Mouse (Mus musculus) ES-Bruce4 (cell line): ENCODE data around the gene Rph3a. TPM values are rescaled to one million over a fixed set of nuclear protein-coding genes. Genes with fewer than 3 reads are reported as not detected.

Experiments
- H3K27ac ChIP-seq: 2 replicates; pipeline ENCODE4 v1.5.1; 2012; ENCODE audit warnings: low read length, inconsistent platforms; ENCODE audit not compliant: insufficient read depth
- H3K27me3 ChIP-seq: 2 replicates; pipeline ENCODE4 v1.6.1; 2012; ENCODE audit warnings: mild to moderate bottlenecking, low read length, inconsistent platforms; ENCODE audit not compliant: control insufficient read depth, poor library complexity, insufficient read depth, severe bottlenecking
- H3K36me3 ChIP-seq: 2 replicates; pipeline ENCODE4 v1.6.1; 2012; ENCODE audit warnings: inconsistent platforms, mild to moderate bottlenecking, low read length, moderate library complexity; ENCODE audit not compliant: control insufficient read depth, poor library complexity, insufficient read depth, severe bottlenecking
- H3K4me1 ChIP-seq: one replicate; pipeline ENCODE4 v1.8.1; 2011; ENCODE audit warnings: low read length; ENCODE audit not compliant: control insufficient read depth, insufficient read depth
- H3K4me3 ChIP-seq: 2 replicates; pipeline ENCODE4 v1.5.1; 2011; ENCODE audit warnings: low read depth, mild to moderate bottlenecking, low read length
- H3K9ac ChIP-seq: 2 replicates; pipeline ENCODE4 v1.6.1; 2012; ENCODE audit warnings: low read depth, mild to moderate bottlenecking, inconsistent platforms; ENCODE audit not compliant: poor library complexity, severe bottlenecking
- H3K9me3 ChIP-seq: replicated peaks from 2 replicates; pipeline ENCODE4 v1.6.1; 2012; ENCODE audit warnings: mild to moderate bottlenecking, low read length, inconsistent platforms; ENCODE audit not compliant: control insufficient read depth, poor library complexity, insufficient read depth, severe bottlenecking
- CTCF ChIP-seq: IDR thresholded peaks from one replicate; pipeline ENCODE4 v1.8.1; 2011; ENCODE audit warnings: low read depth, low read length
- EP300 ChIP-seq: IDR thresholded peaks from 2 replicates; pipeline ENCODE4 v1.6.1; 2011; ENCODE audit warnings: low read depth, low read length; ENCODE audit not compliant: insufficient read depth
- POLR2A ChIP-seq: IDR thresholded peaks from one replicate; pipeline ENCODE4 v1.8.1; 2011; ENCODE audit warnings: low read length; ENCODE audit not compliant: insufficient read depth
- polyA plus RNA-seq: library from polyadenylated mRNA; stranded (reverse); fragments of >200 nt; gene quantifications from 2 replicates; pipeline ENCODE4 v1.2.4, GENCODE M21; 2011; ENCODE audit warnings: low read depth; ENCODE audit not compliant: missing spikeins, insufficient read depth, insufficient read length

The Rph3a gene
- polyA plus RNA-seq, 1 experiment: not detected

DNA sequence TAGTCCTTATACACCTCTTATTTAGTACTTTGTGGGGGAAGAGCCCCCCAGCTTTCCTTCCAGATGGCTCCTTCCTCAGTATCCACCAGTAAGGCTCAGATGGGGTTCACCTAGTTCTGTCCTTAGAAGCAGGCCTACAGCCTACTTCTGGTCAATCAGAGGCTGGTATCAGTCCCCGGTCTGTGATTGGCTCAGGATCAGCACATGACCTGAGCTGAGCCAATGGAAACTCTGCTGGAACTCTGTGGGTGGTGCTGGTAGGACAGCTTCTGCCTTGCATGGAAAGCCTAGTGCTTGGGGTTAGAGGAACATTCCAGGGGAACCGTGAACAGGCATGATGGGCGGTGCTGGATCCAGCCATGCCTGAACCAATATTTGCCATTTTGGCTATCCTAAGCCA lies 21.5 kb downstream of the Rph3a start:
- H3K36me3 ChIP-seq: no peaks in the 10 kb centered on the region
- H3K9me3 ChIP-seq: no peaks in the 10 kb centered on the region
- H3K9ac ChIP-seq: no peak overlapping the region
- TF ChIP-seq EP300: no peak
- TF ChIP-seq CTCF: no peak
- no peak for TF ChIP-seq POLR2A
- H3K27ac ChIP-seq: no peak overlapping the region
- H3K4me3 ChIP-seq: no peak overlapping the region
- H3K27me3 ChIP-seq: no peaks in the 10 kb centered on the region
- H3K4me1 ChIP-seq: no peaks in the 10 kb centered on the region

DNA sequence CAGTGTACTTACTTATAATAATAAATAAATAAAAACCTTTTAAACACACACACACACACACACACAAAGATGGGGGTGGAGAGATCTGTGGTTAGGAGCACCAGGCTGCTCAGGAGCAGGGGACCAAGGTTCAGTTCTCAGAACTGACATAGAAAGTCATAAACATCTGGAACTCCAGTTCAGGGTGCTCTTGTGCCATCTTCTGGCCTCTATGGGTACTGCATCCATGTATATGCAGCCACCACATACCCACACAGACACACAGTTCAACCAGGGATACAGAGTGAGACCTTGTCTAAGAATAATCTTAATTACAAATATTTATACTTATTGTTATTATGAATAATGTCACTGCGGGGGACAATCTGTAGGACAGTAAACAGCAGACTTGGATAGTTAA lies 26.9 kb downstream of the Rph3a start:
- H3K9me3 ChIP-seq: 0 out of 2 replicates have a peak, but pooled peaks cover 2% of the 10 kb centered on the region
- TF ChIP-seq POLR2A (no peak), CTCF (no peak), EP300 (no peak)
- H3K9ac ChIP-seq: no peak overlapping the region
- H3K36me3 ChIP-seq: no peaks in the 10 kb centered on the region
- no peak overlapping the region for H3K27ac ChIP-seq
- no peaks in the 10 kb centered on the region for H3K27me3 ChIP-seq
- H3K4me3 ChIP-seq: no peak overlapping the region
- H3K4me1 ChIP-seq: no peaks in the 10 kb centered on the region

DNA sequence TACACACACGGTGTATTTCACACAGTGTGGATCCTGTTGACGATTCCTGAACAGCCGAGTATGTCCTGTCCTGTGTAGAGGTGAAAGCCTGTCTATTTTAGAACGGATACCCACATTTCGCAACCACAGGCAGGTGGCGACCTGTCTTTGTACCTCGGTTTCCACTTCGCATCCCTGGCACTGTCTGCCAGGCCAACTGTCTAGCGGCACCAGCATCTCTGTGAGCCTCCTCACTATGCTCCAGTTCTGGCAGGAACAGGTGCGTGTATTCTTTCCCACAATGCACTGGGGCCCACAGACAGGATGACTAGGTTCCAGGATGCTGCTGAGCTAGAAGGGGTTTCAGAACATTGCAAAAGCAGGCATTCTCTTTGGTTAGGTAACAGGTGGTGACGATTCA lies 28.7 kb downstream of the Rph3a start:
- no peak overlapping the region for H3K9ac ChIP-seq
- H3K9me3 ChIP-seq: 0 out of 2 replicates have a peak, but pooled peaks cover 2% of the 10 kb centered on the region
- H3K4me3 ChIP-seq: no peak overlapping the region
- H3K4me1 ChIP-seq: no peaks in the 10 kb centered on the region
- H3K36me3 ChIP-seq: no peaks in the 10 kb centered on the region
- TF ChIP-seq CTCF: no peak
- no peak for TF ChIP-seq EP300
- TF ChIP-seq POLR2A: no peak
- H3K27me3 ChIP-seq: no peaks in the 10 kb centered on the region
- H3K27ac ChIP-seq: no peak overlapping the region

DNA sequence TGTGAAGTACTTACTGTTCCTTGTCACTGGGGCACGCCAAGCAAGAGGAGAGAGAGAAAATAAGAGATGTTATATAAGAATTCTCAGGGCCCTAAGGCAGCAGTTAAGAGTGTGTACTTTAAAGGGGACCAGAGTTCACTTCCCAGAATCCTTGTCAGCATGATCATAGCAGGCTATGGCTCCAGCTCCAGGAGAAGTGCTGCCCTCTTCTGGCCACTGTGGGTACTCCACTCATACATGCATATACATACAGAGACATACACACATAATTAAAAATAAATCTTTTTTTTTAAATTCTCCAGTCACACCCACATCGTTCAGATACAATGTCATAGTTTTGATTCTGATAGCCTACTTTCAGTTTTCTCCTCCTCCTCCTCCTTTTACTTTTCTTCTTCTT lies 29.8 kb downstream of the Rph3a start:
- TF ChIP-seq EP300 (no peak), CTCF (peak; percentile 34), POLR2A (no peak)

DNA sequence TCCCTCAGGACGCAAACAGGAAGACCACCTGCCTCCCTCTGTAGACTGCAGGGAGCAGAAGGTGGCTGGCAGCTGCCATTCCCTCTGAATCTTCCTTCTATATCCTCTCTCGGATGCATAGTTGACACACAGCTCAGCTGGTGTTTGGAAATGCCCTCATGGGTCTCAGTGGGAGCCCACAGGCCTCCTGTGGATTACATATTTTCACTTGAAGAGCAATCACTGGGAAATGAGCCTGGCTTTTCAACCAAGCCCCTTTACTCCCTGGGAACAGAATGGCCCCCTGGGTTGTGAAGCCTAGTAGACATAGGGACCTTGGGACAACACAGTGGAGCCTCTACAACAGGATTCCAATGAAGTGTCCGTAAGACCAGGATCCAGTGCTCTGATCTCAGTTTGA lies 33.8 kb downstream of the Rph3a start:
- Histone ChIP-seq H3K4me3 (no peak overlapping the region), H3K4me1 (no peaks in the 10 kb centered on the region), H3K9me3 (0 out of 2 replicates have a peak, but pooled peaks cover 2% of the 10 kb centered on the region), H3K27ac (no peak overlapping the region), H3K27me3 (no peaks in the 10 kb centered on the region), H3K36me3 (no peaks in the 10 kb centered on the region), H3K9ac (no peak overlapping the region)
- TF ChIP-seq CTCF (no peak), EP300 (no peak), POLR2A (no peak)

More for the DNA sequence above, 29.8 kb downstream of the Rph3a start:
- H3K4me3 ChIP-seq: no peak overlapping the region
- H3K27me3 ChIP-seq: no peaks in the 10 kb centered on the region
- no peak overlapping the region for H3K9ac ChIP-seq
- 0 out of 2 replicates have a peak, but pooled peaks cover 2% of the 10 kb centered on the region for H3K9me3 ChIP-seq
- no peak overlapping the region for H3K27ac ChIP-seq
- H3K4me1 ChIP-seq: no peaks in the 10 kb centered on the region
- H3K36me3 ChIP-seq: no peaks in the 10 kb centered on the region

DNA sequence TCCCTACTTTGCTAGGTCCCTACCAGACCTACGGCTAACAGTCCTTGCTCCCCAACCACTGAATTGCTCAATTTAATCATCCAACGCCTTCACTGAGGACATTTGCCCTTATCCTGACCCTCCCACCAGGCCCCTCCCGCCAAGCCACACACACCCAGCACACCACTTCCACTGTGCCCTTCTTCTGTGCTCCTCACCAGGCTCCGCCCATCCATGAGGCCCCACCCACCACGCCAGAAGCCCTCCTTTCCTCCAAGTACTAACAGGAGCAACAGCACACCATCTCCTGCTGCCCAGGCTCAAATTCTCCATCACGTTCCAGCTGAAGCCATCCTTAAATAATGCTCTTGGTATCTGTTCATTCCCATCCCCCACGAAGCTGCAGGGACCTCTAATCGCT lies 35.4 kb downstream of the Rph3a start:
- no peaks in the 10 kb centered on the region for H3K9me3 ChIP-seq
- H3K4me1 ChIP-seq: no peaks in the 10 kb centered on the region
- no peaks in the 10 kb centered on the region for H3K36me3 ChIP-seq
- no peaks in the 10 kb centered on the region for H3K27me3 ChIP-seq
- no peak overlapping the region for H3K27ac ChIP-seq
- no peak overlapping the region for H3K4me3 ChIP-seq
- no peak overlapping the region for H3K9ac ChIP-seq
- no peak for TF ChIP-seq CTCF
- TF ChIP-seq POLR2A: no peak
- TF ChIP-seq EP300: no peak
